Mouse (Mus musculus) telencephalon, adult 2 months (tissue): ENCODE results near the gene Smad1.
A peak's percentile ranks its signal among the peaks of the same experiment; 100 is the strongest.

ENCODE experiments used
- DNase-seq: peaks from one replicate; pipeline ENCODE4 v3.0.0-alpha.2; 2011; ENCODE audit warnings: low read depth, low spot score

The Smad1 gene

GRCm38 (mm10) chr8:79360302-79360701 is 39.0 kb downstream of the Smad1 start:
- DNase-seq = no peak

GRCm38 (mm10) chr8:79355721-79356434 is 43.4 kb downstream of the Smad1 start:
- no peak for DNase-seq

GRCm38 (mm10) chr8:79354009-79354408 is 45.3 kb downstream of the Smad1 start:
- DNase-seq = no peak

GRCm38 (mm10) chr8:79351916-79352315 is 47.4 kb downstream of the Smad1 start:
- DNase-seq = no peak

- DNase-seq = no peak
Observed at GRCm38 (mm10) chr8:79350805-79351204, 48.5 kb downstream of the Smad1 start.

GRCm38 (mm10) chr8:79350094-79350593 is 49.2 kb downstream of the Smad1 start:
- peak; percentile 79 for DNase-seq

- DNase-seq = no peak
Observed at GRCm38 (mm10) chr8:79346414-79346813, 52.9 kb downstream of the Smad1 start.

- no peak for DNase-seq
Observed at GRCm38 (mm10) chr8:79345856-79346255, 53.5 kb downstream of the Smad1 start.

- DNase-seq = no peak
Observed at GRCm38 (mm10) chr8:79341236-79341635, 58.1 kb downstream of the Smad1 start.

- DNase-seq = no peak
Observed at GRCm38 (mm10) chr8:79339555-79339954, 59.8 kb downstream of the Smad1 start.

GRCm38 (mm10) chr8:79338619-79339018 is 60.7 kb downstream of the Smad1 start:
- DNase-seq = peak; percentile 41

GRCm38 (mm10) chr8:79332109-79332900 is 67.0 kb downstream of the Smad1 start:
- peak; percentile 24 for DNase-seq

GRCm38 (mm10) chr8:79331571-79331970 is 67.7 kb downstream of the Smad1 start:
- DNase-seq = no peak

- no peak for DNase-seq
Observed at GRCm38 (mm10) chr8:79331017-79331416, 68.3 kb downstream of the Smad1 start.

GRCm38 (mm10) chr8:79329735-79330134 is 69.6 kb downstream of the Smad1 start:
- no peak for DNase-seq

- no peak for DNase-seq
Observed at GRCm38 (mm10) chr8:79329182-79329581, 70.1 kb downstream of the Smad1 start.

- no peak for DNase-seq
Observed at GRCm38 (mm10) chr8:79325510-79325909, 73.8 kb downstream of the Smad1 start.

GRCm38 (mm10) chr8:79324928-79325327 is 74.4 kb downstream of the Smad1 start:
- DNase-seq = no peak

- DNase-seq = no peak
Observed at GRCm38 (mm10) chr8:79324036-79324435, 75.3 kb downstream of the Smad1 start.

GRCm38 (mm10) chr8:79323121-79323520 is 76.2 kb downstream of the Smad1 start:
- no peak for DNase-seq

- DNase-seq = no peak
Observed at GRCm38 (mm10) chr8:79310801-79311200, 88.5 kb downstream of the Smad1 start.

GRCm38 (mm10) chr8:79305941-79306340 is 93.4 kb downstream of the Smad1 start:
- no peak for DNase-seq

GRCm38 (mm10) chr8:79301548-79301947 is 97.8 kb downstream of the Smad1 start:
- DNase-seq = no peak
